Mouse (Mus musculus) heart, adult 2 months (tissue): ENCODE data around the gene Tubb4a. TPM values are rescaled to one million over a fixed set of nuclear protein-coding genes. Genes with fewer than 3 reads are reported as not detected.

ENCODE experiments used
- DNase-seq, 2 experiments: peaks; one replicate each; pipeline ENCODE4 v3.0.0; 2021
- H3K27ac ChIP-seq: fragments of 200-600 bp; 2 replicates; pipeline ENCODE4 v1.8.1; 2022
- H3K27me3 ChIP-seq: fragments of 200-500 bp; 2 replicates; pipeline ENCODE4 v1.6.1; 2012; ENCODE audit warnings: mild to moderate bottlenecking, low read length, inconsistent platforms, mixed read lengths; ENCODE audit not compliant: control insufficient read depth, insufficient read depth
- H3K36me3 ChIP-seq: fragments of 200-500 bp; 2 replicates; pipeline ENCODE4 v1.6.1; 2012; ENCODE audit warnings: low read length, inconsistent platforms; ENCODE audit not compliant: control insufficient read depth, insufficient read depth
- H3K4me1 ChIP-seq: fragments of 200-500 bp; 2 replicates; pipeline ENCODE4 v1.6.1; 2011; ENCODE audit warnings: low read length; ENCODE audit not compliant: control insufficient read depth, insufficient read depth
- H3K4me3 ChIP-seq: fragments of 200-600 bp; 2 replicates; pipeline ENCODE4 v1.8.1; 2022
- H3K79me2 ChIP-seq: fragments of 200-500 bp; replicated peaks from 2 replicates; pipeline ENCODE4 v1.6.1; 2012; ENCODE audit warnings: mild to moderate bottlenecking, inconsistent platforms, low read length, moderate library complexity, mixed read lengths; ENCODE audit not compliant: control insufficient read depth, insufficient read depth
- H3K9ac ChIP-seq: fragments of 200-500 bp; 2 replicates; pipeline ENCODE4 v1.6.1; 2012; ENCODE audit warnings: low read depth, mild to moderate bottlenecking, control low read depth, inconsistent platforms, low read length, mixed read lengths
- CTCF ChIP-seq: fragments of 200-600 bp; IDR thresholded peaks from 2 replicates; pipeline ENCODE4 v1.8.1; 2022; ENCODE audit warnings: antibody characterized with exemption, mild to moderate bottlenecking, moderate library complexity
- EP300 ChIP-seq: fragments of 200-500 bp; IDR thresholded peaks from 2 replicates; pipeline ENCODE4 v1.6.1; 2011; ENCODE audit warnings: low read depth, low read length, control low read depth; ENCODE audit not compliant: insufficient read depth
- POLR2A ChIP-seq: fragments of 200-500 bp; IDR thresholded peaks from 2 replicates; pipeline ENCODE4 v1.6.1; 2011; ENCODE audit warnings: mild to moderate bottlenecking, low read depth, low read length, control low read depth; ENCODE audit not compliant: insufficient read depth
- WGBS: fragments of 180-500 bp; shearing (Covaris S2); methylation state at CpG from one replicate; pipeline ENCODE4 v1.1.7; 2018; 5-methylcytosine and 5-hydroxymethylcytosine counted together
- intact Hi-C: fragments of 180-260 bp; cut with DNase I; formaldehyde crosslinking; loops from one replicate; pipeline ENCODE4 v1.15.1; 2025
- polyA plus RNA-seq: library from polyadenylated mRNA; depleted of rRNA; stranded (reverse); fragments of >200 nt; gene quantifications from 2 replicates; pipeline ENCODE4 v1.2.3, GENCODE M21; 2012
- total RNA-seq, 2 experiments: library from RNA; stranded (reverse); gene quantifications; 2 replicates each; pipeline ENCODE4 v1.2.3; 2021

The Tubb4a gene
- total and polyA plus RNA-seq, 3 experiments = 1.5 to 4.0 (median 2.7) TPM

DNA sequence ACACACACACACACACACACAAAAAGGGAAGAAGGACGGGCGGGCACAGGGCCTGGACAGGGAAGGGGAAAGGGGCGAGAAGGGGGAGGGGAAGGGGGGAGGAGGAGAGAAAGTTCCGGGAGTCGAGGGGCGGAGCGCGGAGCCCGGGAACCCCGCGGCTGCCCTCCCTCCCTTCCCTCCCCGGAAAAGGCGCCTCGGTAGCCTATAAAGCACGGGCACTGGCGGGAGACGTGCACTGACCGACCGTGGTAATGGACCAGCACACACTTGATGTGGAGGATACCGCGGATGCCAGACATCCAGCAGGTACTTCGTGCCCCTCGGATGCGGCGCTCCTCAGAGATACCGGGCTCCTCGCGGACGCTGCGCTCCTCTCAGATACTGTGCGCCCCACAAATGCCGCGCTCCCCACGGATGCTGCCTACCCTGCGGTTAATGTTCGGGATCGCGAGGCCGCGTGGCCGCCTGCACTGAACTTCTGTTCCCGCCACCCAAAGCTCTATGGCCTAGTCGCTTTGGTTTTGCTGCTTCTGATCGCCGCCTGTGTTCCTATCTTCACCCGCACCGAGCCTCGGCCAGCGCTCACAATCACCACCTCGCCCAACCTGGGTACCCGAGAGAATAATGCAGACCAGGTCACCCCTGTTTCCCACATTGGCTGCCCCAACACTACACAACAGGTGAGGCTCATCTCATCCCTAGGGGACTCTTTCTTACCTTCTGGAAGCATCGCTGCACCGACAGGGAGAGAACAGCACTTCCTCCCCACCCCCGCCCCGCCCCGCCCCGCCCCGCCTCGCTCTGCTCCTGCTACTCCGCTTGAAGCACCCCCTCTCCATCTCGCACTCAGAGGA, 17.8 kb upstream of the Tubb4a start, which contains the start of gene Tnfsf9:
Tnfsf9 (plus strand) TSS at position 145 of the 854 bp plus-strand sequence.
- TF ChIP-seq POLR2A = peak; percentile 78
- TF ChIP-seq CTCF = no peak
- Histone ChIP-seq H3K4me3 (peak within 1 kb of the TSS; percentile 64), H3K27me3 (0 out of 2 replicates have a peak, but pooled peaks cover 2% of the 10 kb centered on the region), H3K79me2 (no peaks in the 10 kb centered on the region), H3K36me3 (no peaks in the 10 kb centered on the region), H3K4me1 (no peaks in the 10 kb centered on the region), H3K9ac (peak within 1 kb of the TSS; percentile 78), H3K27ac (peak within 1 kb of the TSS; percentile 48)
- WGBS = 1% methylated on average over 61 of the region's 61 CpGs
- intact Hi-C loops = no loop called here
- peak; percentile 48 to 67 for DNase-seq

DNA sequence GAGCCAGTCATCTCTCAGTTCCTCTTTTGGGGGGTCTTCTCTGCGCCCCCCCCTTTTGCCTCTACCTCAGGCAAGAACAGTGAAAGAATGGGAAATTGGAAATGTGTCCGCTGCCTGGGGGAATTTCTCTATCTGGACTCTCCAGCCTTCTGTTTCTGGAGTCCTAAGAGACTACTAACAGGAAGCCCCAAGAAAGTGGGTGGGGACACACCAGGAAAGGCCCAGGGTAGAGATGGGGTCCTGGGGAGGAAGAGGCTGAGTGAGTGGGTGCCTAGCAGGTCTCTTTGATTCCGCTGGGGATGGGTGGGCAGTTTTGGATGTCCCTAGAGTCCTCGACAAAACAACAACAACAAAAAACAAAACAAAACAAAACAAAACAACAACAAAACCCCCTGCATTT, 16.9 kb upstream of the Tubb4a start:
- H3K36me3 ChIP-seq = no peaks in the 10 kb centered on the region
- DNase-seq = no peak
- H3K79me2 ChIP-seq = no peaks in the 10 kb centered on the region
- no peak overlapping the region for H3K9ac ChIP-seq
- H3K4me1 ChIP-seq = no peaks in the 10 kb centered on the region
- TF ChIP-seq CTCF (no peak), EP300 (no peak)
- intact Hi-C loops = no loop called here
- no peak overlapping the region for H3K4me3 ChIP-seq
- H3K27me3 ChIP-seq = 0 out of 2 replicates have a peak, but pooled peaks cover 2% of the 10 kb centered on the region
- 36% methylated on average over 4 of the region's 4 CpGs for WGBS
- peak overlapping the region; percentile 48 for H3K27ac ChIP-seq

DNA sequence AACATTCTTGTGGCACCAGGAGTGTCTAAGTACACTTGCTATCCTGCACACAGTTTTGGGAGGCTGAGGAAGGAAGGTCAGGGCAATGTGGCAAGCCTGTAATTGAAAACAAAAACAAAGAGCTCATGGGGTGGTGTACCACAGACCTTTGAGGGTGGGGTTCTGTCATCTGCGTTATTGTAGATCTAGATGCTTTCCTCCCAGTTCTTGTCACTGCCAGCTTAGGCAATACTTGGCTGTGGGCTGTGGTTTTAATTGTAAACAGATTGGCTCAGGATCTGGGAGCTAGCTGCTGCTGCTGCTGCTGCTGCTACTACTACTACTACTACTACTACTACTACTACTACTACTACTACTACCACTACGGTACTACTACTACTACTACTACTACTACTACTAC, 14.7 kb upstream of the Tubb4a start:
- WGBS = 62% methylated on average over 2 of the region's 2 CpGs
- intact Hi-C loops = no loop called here
- Histone ChIP-seq H3K79me2 (no peaks in the 10 kb centered on the region), H3K9ac (no peak overlapping the region), H3K36me3 (no peaks in the 10 kb centered on the region), H3K4me1 (no peaks in the 10 kb centered on the region), H3K27ac (no peak overlapping the region), H3K27me3 (0 out of 2 replicates have a peak, but pooled peaks cover 2% of the 10 kb centered on the region), H3K4me3 (no peak overlapping the region)
- DNase-seq = no peak
- TF ChIP-seq CTCF (no peak), POLR2A (no peak), EP300 (no peak)

DNA sequence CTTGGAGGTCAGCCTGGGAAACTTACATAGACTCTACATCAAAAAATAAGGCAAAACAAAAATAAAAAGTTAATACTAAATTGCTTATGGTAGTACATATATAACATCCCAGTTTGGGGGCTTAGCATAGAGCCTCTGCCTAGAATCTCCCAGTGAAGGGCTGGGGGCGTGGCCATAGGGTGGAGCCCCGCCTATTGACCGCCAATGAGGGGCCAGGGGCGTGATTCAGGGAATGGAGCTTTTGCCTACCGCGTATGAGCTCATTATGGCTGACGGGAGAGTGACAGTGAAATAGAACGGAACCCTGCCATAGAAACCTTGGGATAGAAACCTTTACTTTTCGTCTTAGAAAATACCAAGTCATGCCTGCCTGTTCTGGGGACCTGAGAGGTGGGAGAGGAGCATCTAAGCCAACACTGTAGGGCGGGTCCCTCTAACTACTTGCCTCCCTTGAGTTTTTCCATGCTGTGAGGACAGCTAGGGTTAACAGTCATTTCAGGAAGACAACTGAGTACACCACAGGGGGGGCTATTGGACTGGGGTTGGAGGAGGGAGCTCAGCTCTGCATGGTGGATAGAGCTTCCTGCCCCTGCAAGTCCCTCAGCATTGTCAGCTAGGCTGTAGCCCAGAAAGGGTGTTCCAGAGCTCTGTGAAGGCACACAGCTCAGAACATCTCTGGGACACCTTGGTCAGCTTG, 12.2 kb upstream of the Tubb4a start:
- DNase-seq = no peak
- intact Hi-C loops = no loop called here
- no peaks in the 10 kb centered on the region for H3K79me2 ChIP-seq
- WGBS = 9% methylated on average over 10 of the region's 10 CpGs
- TF ChIP-seq POLR2A (no peak), CTCF (no peak), EP300 (no peak)
- H3K36me3 ChIP-seq = no peaks in the 10 kb centered on the region
- no peaks in the 10 kb centered on the region for H3K27me3 ChIP-seq
- H3K9ac ChIP-seq = no peak overlapping the region
- no peak overlapping the region for H3K27ac ChIP-seq
- no peak overlapping the region for H3K4me3 ChIP-seq
- H3K4me1 ChIP-seq = no peaks in the 10 kb centered on the region

DNA sequence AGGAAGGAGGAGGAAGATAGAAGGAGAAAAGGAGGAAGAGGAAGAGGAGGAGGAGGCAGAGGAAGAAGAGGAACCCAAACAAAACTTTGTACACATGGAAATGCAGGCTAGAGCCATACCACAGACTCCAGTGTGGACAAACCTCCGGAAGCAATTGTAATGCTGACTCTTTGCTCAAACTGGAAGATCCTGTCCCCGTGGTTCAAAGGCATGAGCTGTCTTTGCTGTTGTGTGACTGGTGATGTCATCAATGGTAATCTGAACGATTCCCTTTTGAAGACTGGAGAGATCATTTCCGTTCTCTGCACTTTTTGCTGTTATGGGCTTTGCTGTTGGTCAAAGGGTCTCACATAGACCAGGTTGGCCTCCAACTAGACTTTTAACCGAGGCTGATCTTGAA, 10.7 kb upstream of the Tubb4a start:
- Histone ChIP-seq H3K36me3 (no peaks in the 10 kb centered on the region), H3K4me1 (no peaks in the 10 kb centered on the region), H3K27me3 (no peaks in the 10 kb centered on the region), H3K4me3 (no peak overlapping the region), H3K27ac (no peak overlapping the region), H3K79me2 (no peaks in the 10 kb centered on the region), H3K9ac (no peak overlapping the region)
- TF ChIP-seq POLR2A (no peak), CTCF (no peak), EP300 (no peak)
- WGBS = 59% methylated on average over 5 of the region's 5 CpGs
- no peak for DNase-seq
- intact Hi-C loops = no loop called here

DNA sequence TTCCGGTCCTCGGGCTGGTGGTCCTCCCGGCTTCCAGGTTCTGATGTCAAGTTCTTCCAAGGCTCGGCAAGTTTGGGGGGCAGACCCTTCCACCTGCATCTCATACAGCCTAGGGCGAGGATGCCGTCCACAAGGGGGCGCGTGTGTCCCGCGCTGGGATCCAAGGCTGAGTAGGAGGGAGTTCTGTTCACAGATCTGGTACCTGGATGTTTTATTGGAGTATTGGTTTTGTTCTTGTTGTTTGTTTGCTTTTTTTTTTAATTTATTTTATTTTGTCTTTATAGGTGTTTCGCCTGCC, 9.0 kb upstream of the Tubb4a start:
- peak overlapping the region; percentile 14; the same call in 1 of the 2 replicates for H3K4me3 ChIP-seq
- WGBS = 2% methylated on average over 11 of the region's 11 CpGs
- H3K79me2 ChIP-seq = no peaks in the 10 kb centered on the region
- TF ChIP-seq POLR2A (no peak), EP300 (0 out of 2 replicates have a peak, but pooled peaks have one; percentile 28), CTCF (peak; percentile 94)
- peak; percentile 83 to 90 for DNase-seq
- H3K4me1 ChIP-seq = no peaks in the 10 kb centered on the region
- no peaks in the 10 kb centered on the region for H3K36me3 ChIP-seq
- H3K27ac ChIP-seq = no peak overlapping the region
- H3K9ac ChIP-seq = no peak overlapping the region
- no peaks in the 10 kb centered on the region for H3K27me3 ChIP-seq
- intact Hi-C loops = loop anchor here (1.0 to 2.0 kb wide), 4 partner anchors 71 to 238 kb away; partner anchors contain the start of gene Alkbh7
